Mouse (Mus musculus): Measurements from ENCODE around the gene Mlec.
A peak's percentile ranks its signal among the peaks of the same experiment; 100 is the strongest.
"Not testable (repeated sequence)": the region's sequence is repeated elsewhere in the genome, so short reads cannot be mapped to it uniquely, and the experiment has no call there.

Mlec gene

GRCm38 (mm10) chr5:115151457-115151856 lies 6.5 kb downstream of the Mlec start:
- peak; percentile 21 for DNase-seq (ENCODE audit: low read depth, low spot score)

- peak; percentile 74 for DNase-seq (ENCODE audit: low read depth, low spot score)
Measured at GRCm38 (mm10) chr5:115150991-115151390, 7.0 kb downstream of the Mlec start.

GRCm38 (mm10) chr5:115149675-115150459 lies 8.1 kb downstream of the Mlec start:
- DNase-seq (ENCODE audit: low read depth, low spot score) = no peak

- not testable (repeated sequence) for DNase-seq (ENCODE audit: low read depth, low spot score)
Measured at GRCm38 (mm10) chr5:115148872-115149271, 9.1 kb downstream of the Mlec start.

- DNase-seq (ENCODE audit: low read depth, low spot score) = no peak
Measured at GRCm38 (mm10) chr5:115148378-115148777, 9.6 kb downstream of the Mlec start.

- no peak for DNase-seq (ENCODE audit: low read depth, low spot score)
Measured at GRCm38 (mm10) chr5:115147388-115147787, 10.6 kb downstream of the Mlec start.

- DNase-seq (ENCODE audit: low read depth, low spot score) = no peak
Measured at GRCm38 (mm10) chr5:115146747-115147130, 11.2 kb downstream of the Mlec start.

GRCm38 (mm10) chr5:115145976-115146746 lies 11.8 kb downstream of the Mlec start:
- DNase-seq (ENCODE audit: low read depth, low spot score) = no peak

- no peak for DNase-seq (ENCODE audit: low read depth, low spot score)
Measured at GRCm38 (mm10) chr5:115145253-115145968, 12.6 kb downstream of the Mlec start.

- no peak for DNase-seq (ENCODE audit: low read depth, low spot score)
Measured at GRCm38 (mm10) chr5:115144471-115144870, 13.5 kb downstream of the Mlec start.

GRCm38 (mm10) chr5:115143552-115143951 lies 14.4 kb downstream of the Mlec start:
- DNase-seq (ENCODE audit: low read depth, low spot score) = no peak

- no peak for DNase-seq (ENCODE audit: low read depth, low spot score)
Measured at GRCm38 (mm10) chr5:115142166-115142697, 15.7 kb downstream of the Mlec start.

GRCm38 (mm10) chr5:115140726-115141125 lies 17.3 kb downstream of the Mlec start:
- DNase-seq (ENCODE audit: low read depth, low spot score) = no peak

- no peak for DNase-seq (ENCODE audit: low read depth, low spot score)
Measured at GRCm38 (mm10) chr5:115139124-115139523, 18.9 kb downstream of the Mlec start.

- DNase-seq (ENCODE audit: low read depth, low spot score) = peak; percentile 91
Measured at GRCm38 (mm10) chr5:115134234-115135165, 23.5 kb downstream of the Mlec start, which contains the start of gene Unc119b. TSS of gene Unc119b (minus strand) at chr5:115134975.

- peak; percentile 34 for DNase-seq (ENCODE audit: low read depth, low spot score)
Measured at GRCm38 (mm10) chr5:115133358-115134066, 24.5 kb downstream of the Mlec start.

GRCm38 (mm10) chr5:115132465-115132864 lies 25.5 kb downstream of the Mlec start:
- DNase-seq (ENCODE audit: low read depth, low spot score) = peak; percentile 80

GRCm38 (mm10) chr5:115129328-115129727 lies 28.7 kb downstream of the Mlec start:
- no peak for DNase-seq (ENCODE audit: low read depth, low spot score)

GRCm38 (mm10) chr5:115127421-115128179 lies 30.4 kb downstream of the Mlec start:
- DNase-seq (ENCODE audit: low read depth, low spot score) = no peak

Data from CD4-positive helper T cell, adult 2 months (primary cell).